Mouse (Mus musculus) induced T-regulatory cell, adult 2 months (primary cell): Measurements from ENCODE around the gene Srrd.

ENCODE experiments used
- DNase-seq: peaks from one replicate; pipeline ENCODE4 v3.0.0-alpha.2; 2012; ENCODE audit warnings: low read depth

The Srrd gene

GRCm38 (mm10) chr5:112342463-112343204, at the start of gene Srrd, which contains the start of gene Hps4:
Gene Srrd, minus strand, starts transcription at chr5:112343040.
Gene Hps4, plus strand, starts transcription at chr5:112343083.
- peak; percentile 94 for DNase-seq

- peak; percentile 34 for DNase-seq
These were observed 49.0 kb upstream of the Srrd start for GRCm38 (mm10) chr5:112391676-112392323.

- no peak for DNase-seq
These were observed 48.2 kb upstream of the Srrd start for GRCm38 (mm10) chr5:112391002-112391401.

GRCm38 (mm10) chr5:112389352-112389751, 46.5 kb upstream of the Srrd start:
- DNase-seq, result no peak

- peak; percentile 48 for DNase-seq
These were observed 43.1 kb upstream of the Srrd start for GRCm38 (mm10) chr5:112385973-112386372.

GRCm38 (mm10) chr5:112384805-112385472, 42.1 kb upstream of the Srrd start:
- DNase-seq, result peak; percentile 74

- DNase-seq, result no peak
These were observed 39.9 kb upstream of the Srrd start for GRCm38 (mm10) chr5:112382641-112383330.

- no peak for DNase-seq
These were observed 39.2 kb upstream of the Srrd start for GRCm38 (mm10) chr5:112382042-112382441.

- DNase-seq, result no peak
These were observed 38.3 kb upstream of the Srrd start for GRCm38 (mm10) chr5:112381154-112381553.

- no peak for DNase-seq
These were observed 35.9 kb upstream of the Srrd start for GRCm38 (mm10) chr5:112378716-112379115.

- DNase-seq, result peak; percentile 26
These were observed 34.5 kb upstream of the Srrd start for GRCm38 (mm10) chr5:112377380-112377779.

GRCm38 (mm10) chr5:112376111-112376510, 33.3 kb upstream of the Srrd start:
- no peak for DNase-seq

GRCm38 (mm10) chr5:112371933-112372332, 29.1 kb upstream of the Srrd start:
- no peak for DNase-seq

GRCm38 (mm10) chr5:112370236-112370813, 27.5 kb upstream of the Srrd start:
- DNase-seq, result no peak

- no peak for DNase-seq
These were observed 26.5 kb upstream of the Srrd start for GRCm38 (mm10) chr5:112369326-112369725.

- no peak for DNase-seq
These were observed 25.8 kb upstream of the Srrd start for GRCm38 (mm10) chr5:112368666-112369065.

GRCm38 (mm10) chr5:112367929-112368328, 25.1 kb upstream of the Srrd start:
- no peak for DNase-seq

GRCm38 (mm10) chr5:112367338-112367737, 24.5 kb upstream of the Srrd start:
- DNase-seq, result no peak

GRCm38 (mm10) chr5:112366879-112367278, 24.0 kb upstream of the Srrd start:
- no peak for DNase-seq

- no peak for DNase-seq
These were observed 21.5 kb upstream of the Srrd start for GRCm38 (mm10) chr5:112364184-112364797.

- no peak for DNase-seq
These were observed 17.2 kb upstream of the Srrd start for GRCm38 (mm10) chr5:112360077-112360476.

- no peak for DNase-seq
These were observed 16.7 kb upstream of the Srrd start for GRCm38 (mm10) chr5:112359520-112359919.
